Mouse (Mus musculus): ENCODE data around the gene Fras1.

Fras1 gene

GRCm38 (mm10) chr5:96405139-96405842, 31.5 kb downstream of the Fras1 start:
- DNase-seq (ENCODE audit: low spot score in 2 of 2): no peak

GRCm38 (mm10) chr5:96408291-96408690, 34.5 kb downstream of the Fras1 start:
- DNase-seq (ENCODE audit: low spot score in 2 of 2): no peak

DNA sequence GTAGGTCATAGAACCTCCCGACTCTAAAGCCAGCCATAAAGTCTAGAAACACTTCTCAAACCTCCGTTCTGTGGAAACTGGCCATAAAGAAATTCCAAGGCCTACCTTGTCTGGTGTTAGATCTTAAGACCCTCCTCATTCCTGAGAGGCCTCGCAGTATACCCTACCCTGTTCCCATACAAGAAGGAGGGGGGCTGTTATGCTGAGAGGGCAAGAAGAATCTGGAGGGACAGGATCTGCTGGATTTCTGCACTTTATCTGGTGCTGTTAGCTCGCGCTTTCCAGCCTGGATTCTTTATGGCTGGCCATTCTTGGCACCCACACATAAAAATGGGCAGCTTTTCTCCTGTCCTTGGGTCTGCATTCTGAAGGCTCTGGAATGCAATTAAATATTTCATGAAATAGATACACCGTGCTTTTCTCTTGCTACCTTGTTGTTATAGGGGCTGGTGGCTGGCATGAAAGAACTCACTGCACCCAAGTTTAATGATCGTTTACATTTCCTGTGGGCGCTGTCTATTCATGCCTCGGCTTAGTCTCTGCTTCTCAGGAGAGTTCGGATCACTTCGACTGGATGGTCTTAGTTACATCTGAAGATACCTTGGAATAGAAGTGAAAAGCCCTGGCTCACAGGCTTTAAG, 39.1 kb downstream of the Fras1 start:
- DNase-seq (ENCODE audit: low spot score in 2 of 2): no peak

DNA sequence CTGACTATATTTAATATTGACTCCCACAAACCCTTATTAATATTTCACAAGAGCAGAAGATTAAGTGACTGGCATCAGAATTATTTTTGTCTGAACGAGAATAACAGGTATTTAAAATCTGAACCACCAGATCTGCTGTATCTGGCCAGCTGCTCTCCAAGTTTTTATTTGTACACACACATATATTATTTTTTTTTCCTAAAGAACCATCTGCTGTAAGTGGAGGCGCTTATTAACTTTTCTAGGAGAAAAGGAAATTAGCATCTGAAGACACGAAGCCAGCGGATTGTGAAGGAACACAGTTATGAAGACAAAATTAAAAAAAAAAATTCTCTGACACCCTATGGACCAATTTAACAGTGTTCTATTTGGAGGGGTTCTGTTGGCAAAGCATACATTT, 43.4 kb downstream of the Fras1 start:
- DNase-seq (ENCODE audit: low spot score in 2 of 2): no peak

GRCm38 (mm10) chr5:96421550-96421949, 47.8 kb downstream of the Fras1 start:
- DNase-seq (ENCODE audit: low spot score in 2 of 2): no peak

DNA sequence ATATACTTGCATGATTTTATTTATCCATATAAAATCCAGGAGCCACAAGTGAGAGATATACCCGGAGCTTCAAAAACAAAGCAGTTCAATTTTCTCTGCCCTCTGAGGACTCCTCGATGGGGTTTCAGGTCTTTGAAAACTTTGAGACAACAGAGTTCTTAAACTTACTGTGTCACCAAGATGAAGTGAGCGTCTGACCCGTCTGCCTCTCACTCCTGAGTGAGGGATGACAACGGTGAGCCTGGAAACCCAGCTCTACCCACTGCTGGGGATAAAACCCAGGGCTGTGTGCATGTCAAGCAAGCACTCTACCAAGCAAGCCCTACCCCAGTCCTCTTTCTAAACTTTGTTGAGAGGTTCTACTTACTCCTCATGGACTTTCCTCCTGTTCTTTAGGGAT, 49.0 kb downstream of the Fras1 start:
- DNase-seq (ENCODE audit: low spot score in 2 of 2): no peak

DNA sequence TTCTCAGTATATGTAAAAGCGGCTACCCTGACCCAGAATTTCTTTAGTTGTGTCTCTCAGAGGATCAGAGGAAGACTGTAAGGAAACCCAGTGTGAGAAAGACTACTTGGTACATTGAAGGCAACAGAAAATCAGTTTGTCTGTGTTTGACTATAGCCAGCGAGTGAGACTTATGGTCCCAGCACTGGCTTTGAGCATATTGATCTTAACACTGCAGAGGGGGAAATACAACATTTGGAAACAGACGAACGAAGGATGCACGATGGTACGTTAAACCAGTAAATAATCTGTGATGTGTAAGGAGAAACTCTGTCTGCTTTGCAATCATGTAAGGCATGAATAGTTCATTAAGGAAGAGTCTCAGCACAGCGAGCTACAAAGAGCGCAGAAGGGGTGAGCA, 51.6 kb downstream of the Fras1 start:
- DNase-seq (ENCODE audit: low spot score in 2 of 2): no peak

DNA sequence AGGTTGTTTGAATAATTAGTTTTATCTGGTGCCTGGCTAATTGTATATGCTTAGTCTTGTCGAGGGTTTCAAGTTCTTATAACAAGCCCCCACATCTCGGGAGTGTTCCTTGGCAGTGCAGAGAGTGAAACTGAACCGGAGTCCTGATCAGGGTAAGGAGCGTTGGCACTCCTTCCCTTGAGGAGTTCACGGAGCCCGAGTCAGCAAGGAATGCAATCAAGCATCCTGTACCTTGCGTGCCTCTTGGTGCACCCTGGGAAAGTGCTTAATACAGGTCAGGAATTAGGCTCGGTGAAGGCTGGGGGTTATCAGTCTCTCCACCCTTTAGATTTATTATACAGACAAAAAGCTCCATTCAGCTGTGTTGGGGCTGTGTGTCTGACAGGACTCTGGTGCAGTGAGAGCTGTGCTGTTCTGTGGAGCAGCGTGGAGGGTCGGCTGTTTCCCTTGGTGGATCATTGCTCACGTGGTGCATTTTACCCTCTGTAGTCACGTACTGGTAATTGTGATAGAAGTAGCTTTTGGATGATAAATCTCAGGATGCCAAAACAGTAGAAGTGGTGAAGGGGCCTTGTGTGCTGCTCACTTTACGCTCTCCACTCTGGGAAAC, 55.9 kb downstream of the Fras1 start:
- DNase-seq (ENCODE audit: low spot score in 2 of 2): no peak

- no peak for DNase-seq (ENCODE audit: low spot score in 2 of 2)
These were observed 64.1 kb downstream of the Fras1 start for GRCm38 (mm10) chr5:96437870-96438269.

DNA sequence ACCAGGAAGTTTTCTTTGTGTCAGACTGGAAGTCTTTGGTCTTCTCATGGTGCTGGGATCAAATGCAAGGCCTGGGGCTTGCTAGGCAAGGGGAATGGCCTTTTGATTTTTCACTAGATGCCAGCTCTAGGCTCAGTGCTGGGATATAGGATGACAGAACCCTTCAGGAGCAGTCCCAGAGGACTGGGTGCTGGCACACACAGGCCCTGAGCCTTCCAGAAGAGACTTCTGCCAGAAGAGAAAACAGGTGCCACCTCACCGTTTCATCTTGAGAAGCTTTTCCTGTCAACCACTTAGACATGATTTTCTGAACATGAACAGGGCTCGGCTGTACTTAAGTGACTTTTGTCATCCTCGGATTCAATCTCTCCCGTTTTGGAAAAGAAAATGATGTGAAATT, 66.1 kb downstream of the Fras1 start:
- no peak for DNase-seq (ENCODE audit: low spot score in 2 of 2)

- DNase-seq (ENCODE audit: low spot score in 2 of 2): no peak
These were observed 73.7 kb downstream of the Fras1 start for GRCm38 (mm10) chr5:96447460-96447859.

DNA sequence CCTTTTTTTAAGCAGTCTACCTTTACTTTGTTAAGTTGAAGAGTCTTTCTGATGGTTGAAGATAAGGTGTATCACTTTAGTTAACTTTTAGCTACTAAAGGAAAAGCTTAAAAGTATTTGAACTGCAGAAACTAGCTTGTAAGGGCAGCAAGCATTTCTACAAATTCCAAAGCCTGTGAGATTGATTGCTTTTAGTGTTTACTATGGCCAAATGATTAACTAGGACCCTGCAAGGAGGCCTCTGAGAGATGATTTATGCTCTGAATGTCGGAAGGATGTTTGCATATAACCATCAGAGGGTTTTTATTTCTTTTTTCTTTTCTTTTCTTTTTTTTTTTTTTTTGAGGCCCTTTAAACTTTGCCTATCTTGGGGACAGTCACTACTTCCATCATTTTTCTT, 78.3 kb downstream of the Fras1 start:
- DNase-seq (ENCODE audit: low spot score in 2 of 2): no peak

- no peak for DNase-seq (ENCODE audit: low spot score in 2 of 2)
These were observed 79.6 kb downstream of the Fras1 start for GRCm38 (mm10) chr5:96453386-96453785.

- no peak for DNase-seq (ENCODE audit: low spot score in 2 of 2)
These were observed 80.7 kb downstream of the Fras1 start for GRCm38 (mm10) chr5:96454422-96454821.

GRCm38 (mm10) chr5:96455241-96455640, 81.5 kb downstream of the Fras1 start:
- no peak for DNase-seq (ENCODE audit: low spot score in 2 of 2)

- no peak for DNase-seq (ENCODE audit: low spot score in 2 of 2)
These were observed 83.7 kb downstream of the Fras1 start for GRCm38 (mm10) chr5:96457436-96457958.

- no peak for DNase-seq (ENCODE audit: low spot score in 2 of 2)
These were observed 85.8 kb downstream of the Fras1 start for GRCm38 (mm10) chr5:96459605-96460004.

DNA sequence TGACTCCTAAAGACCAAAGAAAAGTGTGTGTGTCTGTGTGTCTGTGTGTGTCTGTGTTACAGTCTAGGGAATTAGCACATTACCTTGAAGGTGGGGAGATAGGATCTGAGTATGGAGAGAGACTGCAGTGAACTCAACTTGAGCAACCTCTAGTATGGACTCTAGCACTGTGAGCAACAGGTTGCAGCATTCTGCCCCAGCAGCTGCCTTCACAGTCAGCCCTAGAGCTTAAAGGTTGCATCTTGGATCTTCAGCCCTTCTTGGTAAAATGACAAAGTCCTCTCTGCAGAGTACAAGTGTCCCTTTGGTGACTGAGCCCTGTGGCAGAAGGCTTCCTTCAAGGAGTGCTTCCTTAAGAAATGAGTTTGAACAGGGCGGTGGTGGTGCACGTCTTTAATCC, 88.4 kb downstream of the Fras1 start:
- no peak for DNase-seq (ENCODE audit: low spot score in 2 of 2)

- DNase-seq (ENCODE audit: low spot score in 2 of 2): no peak
These were observed 92.7 kb downstream of the Fras1 start for GRCm38 (mm10) chr5:96466461-96466860.

- DNase-seq (ENCODE audit: low spot score in 2 of 2): no peak
These were observed 98.2 kb downstream of the Fras1 start for GRCm38 (mm10) chr5:96471995-96472394.

DNA sequence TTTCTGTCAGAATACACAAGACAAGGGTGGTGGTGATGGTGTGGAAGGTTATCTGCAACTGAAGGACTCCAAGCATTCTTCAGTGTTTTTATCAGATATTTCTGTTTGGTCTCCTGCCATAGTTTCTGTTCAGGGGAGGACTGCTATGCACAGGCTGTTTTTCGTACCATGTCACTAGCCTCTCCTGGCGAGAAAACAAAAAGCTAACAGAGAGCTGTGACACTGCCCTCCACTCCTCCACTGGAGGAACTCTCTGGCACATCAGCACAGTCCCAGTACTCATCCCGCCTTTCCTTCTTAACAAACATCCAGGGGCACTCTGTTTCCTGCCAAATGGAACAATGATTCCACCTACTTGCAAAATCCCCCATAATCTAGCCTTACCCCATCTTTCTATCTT, 101.7 kb downstream of the Fras1 start:
- DNase-seq (ENCODE audit: low spot score in 2 of 2): no peak

DNA sequence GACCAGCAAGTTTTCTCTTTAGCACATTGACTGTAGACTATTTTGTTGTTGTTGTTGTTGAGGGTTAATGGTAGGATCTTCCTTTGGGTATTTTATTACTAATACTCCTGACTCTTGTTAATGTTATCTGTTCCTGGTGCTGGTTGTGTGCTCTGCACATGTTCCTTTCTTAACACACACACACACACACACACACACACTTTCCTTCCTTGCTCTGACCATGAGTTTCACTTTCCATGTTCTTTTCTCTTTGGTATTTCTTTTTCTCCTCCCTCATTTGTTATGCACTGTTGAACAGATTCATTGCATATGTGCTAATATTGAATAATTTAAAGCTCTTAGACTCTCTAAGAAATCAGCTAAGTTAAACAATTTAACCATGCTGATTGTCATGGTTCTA, 105.2 kb downstream of the Fras1 start:
- no peak for DNase-seq (ENCODE audit: low spot score in 2 of 2)

GRCm38 (mm10) chr5:96481159-96481558, 107.4 kb downstream of the Fras1 start:
- DNase-seq (ENCODE audit: low spot score in 2 of 2): no peak
